Mouse (Mus musculus) intestine, embryonic 15.5 days (tissue): ENCODE measurements around the gene Ankrd45. TPM values are rescaled to one million over a fixed set of nuclear protein-coding genes. Genes with fewer than 3 reads are reported as not detected.
"Not testable (repeated sequence)": the region's sequence is repeated elsewhere in the genome, so short reads cannot be mapped to it uniquely, and the experiment has no call there.

ENCODE experiments used
- ATAC-seq: fragments of 200-750 bp; cut with Nextera tagmentation; 2 replicates; pipeline ENCODE4 v1.8.0; 2017; ENCODE audit warnings: moderate TSS enrichment, moderate library complexity
- H3K27ac ChIP-seq: fragments of 300-500 bp; sonication (generic); 2 replicates; pipeline ENCODE4 v1.5.1; 2015; ENCODE audit warnings: mild to moderate bottlenecking, inconsistent platforms
- H3K27me3 ChIP-seq: fragments of 300-500 bp; sonication (generic); replicated peaks from 2 replicates; pipeline ENCODE4 v1.6.1; 2015; ENCODE audit warnings: inconsistent platforms
- H3K36me3 ChIP-seq: fragments of 300-500 bp; sonication (generic); 2 replicates; pipeline ENCODE4 v1.6.1; 2015; ENCODE audit warnings: inconsistent platforms
- H3K4me1 ChIP-seq: fragments of 300-500 bp; sonication (generic); replicated peaks from 2 replicates; pipeline ENCODE4 v1.6.1; 2015; ENCODE audit warnings: inconsistent platforms
- H3K4me2 ChIP-seq: fragments of 300-500 bp; sonication (generic); replicated peaks from 2 replicates; pipeline ENCODE4 v1.6.1; 2015; ENCODE audit warnings: mild to moderate bottlenecking, inconsistent platforms
- H3K4me3 ChIP-seq: fragments of 300-500 bp; sonication (generic); replicated peaks from 2 replicates; pipeline ENCODE4 v1.5.1; 2015; ENCODE audit warnings: inconsistent platforms
- H3K9ac ChIP-seq: fragments of 300-500 bp; sonication (generic); 2 replicates; pipeline ENCODE4 v1.6.1; 2015; ENCODE audit warnings: inconsistent platforms
- H3K9me3 ChIP-seq: fragments of 300-500 bp; sonication (generic); 2 replicates; pipeline ENCODE4 v1.6.1; 2016; ENCODE audit warnings: inconsistent platforms
- WGBS: fragments of 180-500 bp; shearing (Covaris S2); methylation state at CpG from one replicate; pipeline ENCODE4 v1.1.7; 2015; 5-methylcytosine and 5-hydroxymethylcytosine counted together
- polyA plus RNA-seq: library from polyadenylated mRNA; unstranded; fragments of >200 nt; fragmentation: Nextera tagmentation; extraction: Ambion mirVana; gene quantifications from 2 replicates; pipeline ENCODE4 v1.2.1, GENCODE M21; 2015

Ankrd45 gene
- polyA plus RNA-seq, 1 experiment from 2014 or later: 1.1 TPM

DNA sequence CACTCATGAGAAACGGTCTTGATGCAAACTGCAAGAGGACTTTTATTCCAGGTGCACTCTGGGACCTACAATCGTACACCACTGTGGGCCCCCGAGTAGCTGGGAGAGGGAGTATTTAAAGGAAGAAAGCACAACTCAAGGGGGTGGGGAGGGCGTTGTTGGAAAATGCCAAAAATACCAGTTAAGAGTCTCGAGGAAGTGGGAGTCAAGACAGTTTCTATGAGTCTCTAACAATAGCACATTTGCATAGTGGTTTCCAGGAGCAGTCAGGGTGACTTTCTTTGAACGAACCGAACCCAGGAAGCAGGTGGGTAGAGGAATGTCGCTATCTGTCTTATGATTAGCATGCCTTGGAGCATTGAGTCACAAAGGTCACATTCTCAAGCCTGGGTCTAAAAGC lies 3.1 kb downstream of the Ankrd45 start:
- H3K4me2 ChIP-seq, H3K27me3 ChIP-seq, H3K27ac ChIP-seq, H3K36me3 ChIP-seq, H3K9me3 ChIP-seq, H3K4me3 ChIP-seq, H3K4me1 ChIP-seq, H3K9ac ChIP-seq, ATAC-seq: not testable (repeated sequence)
- 79% methylated on average over 8 of the region's 8 CpGs for WGBS

DNA sequence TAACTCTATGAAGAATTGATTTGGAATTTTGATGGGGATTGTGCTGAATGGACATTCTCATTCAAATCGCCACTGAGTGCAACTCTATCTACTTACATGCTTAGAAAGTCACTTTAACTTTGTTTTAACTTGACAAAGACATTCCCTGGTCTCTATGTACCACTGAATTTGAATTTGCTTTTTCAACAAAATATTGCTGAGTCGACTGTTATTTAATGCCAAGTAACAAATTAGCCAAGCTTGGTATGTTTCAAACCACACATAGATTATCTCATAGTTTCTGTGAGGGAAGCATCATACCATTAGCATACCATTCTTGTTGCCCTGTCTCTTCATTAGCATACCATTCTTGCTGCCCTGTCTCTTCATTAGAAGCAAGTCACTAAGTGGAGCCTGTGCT lies 5.4 kb downstream of the Ankrd45 start:
- Histone ChIP-seq H3K4me1 (no peaks in the 10 kb centered on the region), H3K4me3 (no peak overlapping the region), H3K36me3 (no peaks in the 10 kb centered on the region), H3K27ac (no peak overlapping the region), H3K4me2 (no peak overlapping the region), H3K9me3 (no peaks in the 10 kb centered on the region), H3K27me3 (no peaks in the 10 kb centered on the region), H3K9ac (no peak overlapping the region)
- 78% methylated on average over 2 of the region's 2 CpGs for WGBS
- no peak for ATAC-seq

DNA sequence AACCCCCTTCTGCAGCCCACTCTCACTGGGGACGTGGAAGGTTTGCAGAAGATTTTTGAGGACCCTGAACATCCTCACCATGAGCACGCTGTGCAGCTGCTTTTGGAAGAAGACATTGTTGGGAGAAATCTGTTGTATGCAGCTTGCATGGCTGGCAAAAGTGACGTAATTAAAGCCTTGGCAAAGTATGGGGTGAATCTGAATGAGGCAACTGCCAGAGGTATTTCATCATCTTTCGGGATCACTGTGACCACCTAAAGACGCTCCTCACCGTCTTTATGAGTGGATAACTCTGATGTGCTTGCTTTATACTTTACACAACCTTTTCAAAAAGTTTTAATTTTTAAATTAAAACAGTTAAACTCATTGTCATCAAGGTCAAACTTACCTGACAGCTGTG lies 8.6 kb downstream of the Ankrd45 start:
- no peak for ATAC-seq
- no peaks in the 10 kb centered on the region for H3K9me3 ChIP-seq
- no peaks in the 10 kb centered on the region for H3K27me3 ChIP-seq
- H3K4me3 ChIP-seq: no peak overlapping the region
- 74% methylated on average over 6 of the region's 6 CpGs for WGBS
- no peaks in the 10 kb centered on the region for H3K4me1 ChIP-seq
- H3K36me3 ChIP-seq: no peaks in the 10 kb centered on the region
- H3K9ac ChIP-seq: no peak overlapping the region
- no peak overlapping the region for H3K4me2 ChIP-seq
- H3K27ac ChIP-seq: no peak overlapping the region

DNA sequence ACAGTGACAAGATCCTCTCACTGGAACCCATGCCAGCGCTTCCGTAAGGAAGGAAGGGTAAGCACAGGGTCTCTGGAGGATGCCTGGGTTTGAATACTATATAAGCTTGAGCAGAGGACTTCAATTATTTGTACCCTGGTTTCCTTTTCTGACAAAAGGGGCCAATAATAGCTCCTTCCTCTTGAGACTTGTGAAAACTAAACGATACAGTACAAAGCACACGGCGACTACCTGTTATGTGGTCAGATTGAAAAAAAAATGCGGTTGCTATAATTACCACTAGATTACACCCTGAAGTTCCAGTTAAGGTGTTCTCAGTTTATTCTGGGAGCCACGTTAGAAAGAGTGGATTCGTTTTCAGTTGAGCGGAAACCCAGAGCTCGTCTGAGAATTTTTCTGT lies 14.1 kb downstream of the Ankrd45 start:
- Histone ChIP-seq H3K36me3 (no peaks in the 10 kb centered on the region), H3K27ac (no peak overlapping the region), H3K4me1 (no peaks in the 10 kb centered on the region), H3K9me3 (no peaks in the 10 kb centered on the region), H3K9ac (no peak overlapping the region), H3K4me3 (no peak overlapping the region), H3K4me2 (no peak overlapping the region), H3K27me3 (no peaks in the 10 kb centered on the region)
- 86% methylated on average over 10 of the region's 10 CpGs for WGBS
- ATAC-seq: no peak

DNA sequence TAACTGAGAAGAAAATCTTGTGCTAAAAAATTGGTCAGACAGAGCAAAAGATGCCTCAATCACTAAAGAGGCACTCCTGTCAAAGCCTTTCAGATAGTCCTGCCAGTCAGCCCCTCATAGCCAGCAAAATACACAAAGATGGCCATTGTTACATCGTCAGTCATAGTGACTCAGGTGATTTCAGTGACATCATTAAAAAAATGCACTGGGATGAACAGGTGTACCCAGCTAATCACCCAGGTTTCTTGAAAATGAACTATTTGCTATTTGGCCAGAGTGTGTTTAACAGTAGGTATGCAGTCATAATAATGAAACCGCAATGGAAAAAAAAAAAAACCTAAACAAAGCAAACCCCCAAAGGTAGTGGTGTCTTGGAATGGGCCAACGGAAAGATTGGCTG lies 16.7 kb downstream of the Ankrd45 start, which contains the start of gene Tex50:
Gene Tex50 (minus strand): TSS at position 101 of the 400 bp plus-strand sequence.
- Histone ChIP-seq H3K27me3 (no peaks in the 10 kb centered on the region), H3K9ac (no peak within 1 kb of the TSS), H3K4me1 (no peaks in the 10 kb centered on the region), H3K9me3 (no peaks in the 10 kb centered on the region), H3K4me3 (no peak within 1 kb of the TSS), H3K4me2 (no peak within 1 kb of the TSS), H3K36me3 (no peaks in the 10 kb centered on the region), H3K27ac (no peak within 1 kb of the TSS)
- WGBS: 82% methylated on average over 3 of the region's 3 CpGs
- no peak for ATAC-seq

DNA sequence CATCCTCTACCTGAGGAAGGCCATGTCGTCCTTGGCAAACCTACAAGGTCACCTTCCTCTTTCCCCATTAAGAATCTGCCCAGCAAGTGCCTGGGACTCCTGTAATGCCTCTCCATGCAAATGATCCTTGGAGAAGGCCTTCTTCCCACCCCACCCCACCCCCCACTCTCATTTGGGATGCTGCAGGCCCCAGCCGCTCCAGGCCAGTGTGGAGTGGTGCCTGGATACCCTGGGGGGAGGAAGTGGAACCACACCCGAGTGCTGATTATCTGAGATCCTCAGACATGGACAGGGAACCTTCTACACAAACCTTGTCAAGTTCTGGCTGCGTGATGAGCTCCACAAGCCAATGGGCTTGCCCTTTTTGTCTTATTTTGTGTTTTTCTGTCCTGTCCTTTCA lies 17.8 kb downstream of the Ankrd45 start:
- no peak overlapping the region for H3K27ac ChIP-seq
- H3K4me3 ChIP-seq: no peak overlapping the region
- H3K36me3 ChIP-seq: no peaks in the 10 kb centered on the region
- H3K4me2 ChIP-seq: no peak overlapping the region
- ATAC-seq: no peak
- no peaks in the 10 kb centered on the region for H3K27me3 ChIP-seq
- H3K9me3 ChIP-seq: no peaks in the 10 kb centered on the region
- H3K9ac ChIP-seq: no peak overlapping the region
- H3K4me1 ChIP-seq: no peaks in the 10 kb centered on the region
- 51% methylated on average over 4 of the region's 4 CpGs for WGBS

DNA sequence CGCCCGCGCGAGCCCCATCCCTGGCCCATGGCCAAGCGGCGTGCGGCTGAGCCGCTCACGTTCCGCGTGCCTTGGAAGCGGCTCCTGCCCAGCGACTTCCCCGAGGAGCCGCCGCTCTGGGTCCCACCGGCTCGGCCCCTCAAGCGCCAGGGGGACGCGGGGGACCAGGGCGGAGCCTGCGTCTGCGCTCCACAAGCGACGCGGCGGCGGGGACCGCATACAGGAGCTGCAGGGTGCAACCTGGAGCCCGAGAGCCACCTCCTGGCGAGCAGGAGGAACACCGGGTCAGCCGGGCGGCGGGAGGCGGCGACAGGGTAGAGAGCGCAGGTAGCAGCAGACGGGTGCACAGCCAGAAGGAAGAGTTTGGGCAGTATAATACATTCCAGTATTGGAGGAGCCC lies 28.2 kb downstream of the Ankrd45 start:
- Histone ChIP-seq H3K4me1 (no peaks in the 10 kb centered on the region), H3K27ac (no peak overlapping the region), H3K4me2 (peak overlapping the region; percentile 92), H3K9ac (peak overlapping the region; percentile 51), H3K4me3 (peak overlapping the region; percentile 53), H3K9me3 (no peaks in the 10 kb centered on the region), H3K27me3 (peaks cover 6% of the 10 kb centered on the region; the same call in 1 of the 2 replicates), H3K36me3 (no peaks in the 10 kb centered on the region)
- WGBS: under 1% methylated on average over 40 of the region's 40 CpGs
- peak; percentile 97 for ATAC-seq

DNA sequence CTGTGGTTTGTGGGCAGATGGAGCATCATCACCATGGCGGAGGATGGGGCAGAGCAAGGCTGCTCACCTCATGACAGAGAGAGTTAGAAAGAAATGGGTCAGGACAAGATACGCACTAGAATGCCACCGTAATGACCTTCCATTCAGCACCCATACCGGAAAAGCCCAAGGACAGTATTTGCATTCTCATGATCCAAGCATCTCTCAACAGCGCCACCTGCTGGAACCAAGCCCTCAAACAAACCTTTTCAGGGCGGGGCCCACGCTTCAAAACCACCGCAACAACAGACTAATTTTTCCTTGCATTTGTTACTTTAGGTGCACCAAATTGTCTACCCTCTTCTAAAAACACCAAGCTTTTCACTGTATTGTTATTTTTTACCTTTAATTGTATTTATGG lies 38.2 kb downstream of the Ankrd45 start:
- no peak overlapping the region for H3K4me3 ChIP-seq
- H3K4me2 ChIP-seq: no peak overlapping the region
- ATAC-seq: no peak
- H3K27me3 ChIP-seq: no peaks in the 10 kb centered on the region
- 59% methylated on average over 8 of the region's 8 CpGs for WGBS
- no peak overlapping the region for H3K9ac ChIP-seq
- no peaks in the 10 kb centered on the region for H3K9me3 ChIP-seq
- H3K27ac ChIP-seq: no peak overlapping the region
- H3K36me3 ChIP-seq: no peaks in the 10 kb centered on the region
- no peaks in the 10 kb centered on the region for H3K4me1 ChIP-seq

DNA sequence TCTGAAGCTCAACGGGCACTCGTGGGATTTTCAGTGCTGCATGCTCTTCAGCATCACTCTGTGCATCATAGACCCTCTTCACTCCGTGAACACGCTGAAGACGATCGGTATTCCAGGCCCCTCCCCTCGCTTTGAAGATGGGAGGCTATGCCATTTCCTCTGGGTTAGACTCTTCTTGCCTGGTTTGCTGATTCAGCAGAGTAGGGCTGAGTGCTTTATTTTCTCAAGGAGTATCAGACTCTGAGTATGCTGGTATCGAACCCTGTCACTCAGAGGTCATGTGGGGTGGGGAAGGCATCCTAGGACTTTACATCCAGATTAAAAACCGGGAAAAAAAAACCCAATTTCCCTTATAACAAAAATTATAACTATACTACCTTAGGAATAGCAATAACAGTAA lies 39.9 kb downstream of the Ankrd45 start:
- whole genome bisulfite sequencing: 79% methylated on average over 9 of the region's 9 CpGs
- no peak overlapping the region for H3K27ac ChIP-seq
- no peaks in the 10 kb centered on the region for H3K9me3 ChIP-seq
- no peak overlapping the region for H3K4me2 ChIP-seq
- no peaks in the 10 kb centered on the region for H3K4me1 ChIP-seq
- no peak for ATAC-seq
- no peak overlapping the region for H3K4me3 ChIP-seq
- H3K9ac ChIP-seq: no peak overlapping the region
- H3K36me3 ChIP-seq: no peaks in the 10 kb centered on the region
- no peaks in the 10 kb centered on the region for H3K27me3 ChIP-seq

DNA sequence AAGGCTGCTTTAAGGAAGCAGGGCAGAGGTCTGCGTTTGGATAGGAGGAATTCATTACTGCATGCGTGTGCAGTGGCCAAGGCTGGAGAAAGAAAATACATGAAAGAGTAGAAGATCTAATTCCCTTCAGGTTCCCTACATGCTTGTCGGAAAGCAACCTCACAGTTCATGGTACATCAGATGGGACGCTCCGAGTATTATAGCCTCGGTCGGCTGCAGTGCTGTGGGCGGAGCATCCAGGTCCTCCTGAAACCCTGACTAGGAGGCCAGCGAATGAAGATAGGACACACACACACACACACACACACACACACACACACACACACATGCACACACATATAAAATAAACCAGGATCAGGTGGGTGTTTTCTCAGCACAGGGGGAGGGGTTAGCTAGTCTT lies 41.2 kb downstream of the Ankrd45 start:
- Histone ChIP-seq H3K4me1 (no peaks in the 10 kb centered on the region), H3K9me3 (no peaks in the 10 kb centered on the region), H3K27ac (no peak overlapping the region), H3K9ac (no peak overlapping the region), H3K36me3 (no peaks in the 10 kb centered on the region), H3K4me2 (peak overlapping the region; percentile 24; the same call in 1 of the 2 replicates), H3K4me3 (no peak overlapping the region), H3K27me3 (no peaks in the 10 kb centered on the region)
- WGBS: 50% methylated on average over 9 of the region's 9 CpGs
- no peak for ATAC-seq

DNA sequence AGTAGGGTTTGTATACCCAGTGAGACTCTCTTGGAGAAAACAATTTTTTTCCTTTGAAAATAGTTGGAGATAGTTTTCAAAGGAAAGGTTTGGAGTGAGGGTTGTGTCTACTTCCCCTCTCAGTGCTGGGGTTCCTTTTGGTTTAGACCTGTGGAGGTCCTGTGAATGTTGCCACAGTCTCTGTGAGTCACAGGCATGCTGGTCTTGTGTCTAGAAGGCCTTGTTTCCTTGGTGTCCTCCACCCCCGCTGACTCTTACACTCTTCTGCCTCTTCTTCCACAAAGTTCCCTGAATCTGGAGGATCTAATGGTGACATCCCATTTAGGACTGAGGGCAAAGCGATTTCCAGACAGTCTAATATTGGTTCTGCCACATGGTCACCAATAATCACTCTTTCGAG lies 42.9 kb downstream of the Ankrd45 start:
- no peak overlapping the region for H3K27ac ChIP-seq
- H3K9ac ChIP-seq: no peak overlapping the region
- no peak overlapping the region for H3K4me3 ChIP-seq
- H3K36me3 ChIP-seq: no peaks in the 10 kb centered on the region
- H3K9me3 ChIP-seq: no peaks in the 10 kb centered on the region
- H3K4me1 ChIP-seq: no peaks in the 10 kb centered on the region
- WGBS: 88% methylated on average over 3 of the region's 3 CpGs
- no peaks in the 10 kb centered on the region for H3K27me3 ChIP-seq
- H3K4me2 ChIP-seq: no peak overlapping the region
- no peak for ATAC-seq

DNA sequence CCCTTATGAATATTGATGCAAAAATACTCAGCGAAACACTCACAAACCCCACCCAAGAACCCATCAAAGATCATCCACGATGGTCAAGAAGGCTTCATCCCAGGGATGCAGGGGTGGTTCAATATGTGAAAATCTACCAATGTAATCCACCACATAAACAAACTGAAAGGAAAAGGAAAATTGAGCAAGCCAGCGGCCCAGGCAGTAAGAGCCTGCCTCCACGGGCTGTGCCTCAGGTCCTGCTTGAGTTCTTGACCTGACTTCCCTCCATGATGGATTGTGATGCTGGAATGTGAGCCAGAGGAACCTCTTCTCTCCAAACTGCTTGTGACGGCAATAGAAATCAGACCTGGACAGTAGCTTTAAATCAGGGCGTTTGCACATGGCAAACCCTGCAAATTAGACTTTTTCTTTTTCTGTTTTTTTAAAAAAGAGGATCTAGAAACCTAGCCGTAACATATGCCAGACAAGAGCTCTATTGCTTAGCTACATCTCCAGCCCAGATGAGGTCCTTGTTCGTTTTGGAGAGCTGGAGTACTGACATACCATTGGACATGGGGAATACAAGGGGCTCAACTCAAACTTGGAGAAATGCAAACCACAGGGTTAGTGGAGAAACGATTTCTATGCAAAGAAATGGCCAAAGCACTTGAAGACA lies 47.9 kb downstream of the Ankrd45 start:
- no peak overlapping the region for H3K9ac ChIP-seq
- H3K36me3 ChIP-seq: no peaks in the 10 kb centered on the region
- H3K9me3 ChIP-seq: no peaks in the 10 kb centered on the region
- no peaks in the 10 kb centered on the region for H3K27me3 ChIP-seq
- H3K4me2 ChIP-seq: no peak overlapping the region
- H3K4me3 ChIP-seq: no peak overlapping the region
- no peak overlapping the region for H3K27ac ChIP-seq
- 67% methylated on average over 9 of the region's 9 CpGs for WGBS
- H3K4me1 ChIP-seq: no peaks in the 10 kb centered on the region
- ATAC-seq: no peak

DNA sequence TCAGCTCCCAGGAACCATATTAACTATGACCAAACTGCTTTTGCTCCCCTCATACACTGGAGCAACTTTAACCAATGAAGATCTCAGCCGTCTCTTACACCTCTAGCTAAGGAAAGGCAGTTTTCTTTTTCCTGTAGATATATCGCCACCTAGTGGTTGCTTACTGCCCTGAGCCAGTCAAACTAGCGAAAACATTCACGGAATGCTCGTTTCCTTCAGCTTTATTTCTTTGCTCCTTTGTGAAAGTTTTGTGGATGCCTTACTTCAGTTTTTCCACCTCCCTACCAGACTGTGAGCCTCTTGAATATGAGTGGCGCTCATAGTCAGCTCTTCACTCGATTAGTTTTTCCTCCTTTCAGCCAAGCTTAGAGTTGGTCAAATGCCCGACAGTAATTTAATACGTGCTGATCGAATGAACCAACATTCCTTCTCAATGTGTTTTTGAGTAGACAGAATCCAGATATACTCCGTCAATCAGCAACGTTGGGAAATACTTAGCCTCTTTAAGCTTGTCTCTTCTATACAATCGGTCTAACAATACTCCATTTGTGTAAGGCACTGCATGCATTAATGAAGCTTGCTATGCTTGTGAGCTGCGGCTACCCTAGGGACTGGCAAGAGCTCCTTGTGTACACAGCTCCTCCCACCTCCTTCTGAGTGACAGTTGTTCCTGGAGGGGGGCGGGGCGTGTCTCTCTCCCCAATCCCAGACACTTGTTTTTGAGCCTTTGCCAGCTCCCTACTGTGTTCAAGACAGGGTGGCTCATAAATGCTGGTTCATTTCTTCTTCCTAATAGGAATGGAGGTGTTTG lies 53.3 kb downstream of the Ankrd45 start:
- H3K36me3 ChIP-seq: no peaks in the 10 kb centered on the region
- peak overlapping the region; percentile 44 for H3K4me3 ChIP-seq
- peak; percentile 98 for ATAC-seq
- H3K9ac ChIP-seq: peak overlapping the region; percentile 40
- no peaks in the 10 kb centered on the region for H3K27me3 ChIP-seq
- peak overlapping the region; percentile 71 for H3K4me2 ChIP-seq
- no peaks in the 10 kb centered on the region for H3K4me1 ChIP-seq
- H3K9me3 ChIP-seq: no peaks in the 10 kb centered on the region
- under 1% methylated on average over 16 of the region's 16 CpGs for WGBS
- peak overlapping the region; percentile 36; the same call in 1 of the 2 replicates for H3K27ac ChIP-seq
